Mouse (Mus musculus) CH12.LX (cell line): ENCODE data around the gene Smarca2. TPM values are rescaled to one million over a fixed set of nuclear protein-coding genes. Genes with fewer than 3 reads are reported as not detected.
A peak's percentile ranks its signal among the peaks of the same experiment; 100 is the strongest.

Source experiments
- DNase-seq: peaks from one replicate; pipeline ENCODE4 v3.0.0-alpha.2; 2013; ENCODE audit errors: extremely low read depth
- H3K27ac ChIP-seq: 2 replicates; pipeline ENCODE4 v1.5.1; 2012; ENCODE audit warnings: low read depth, mild to moderate bottlenecking, control low read depth, moderate library complexity; ENCODE audit not compliant: insufficient read depth
- H3K27me3 ChIP-seq: replicated peaks from 2 replicates; pipeline ENCODE3; 2012; ENCODE audit warnings: inconsistent platforms
- H3K36me3 ChIP-seq, 2 experiments: replicated peaks in 1 of 2; 2 replicates each; pipeline versions ENCODE3 to v1.6.1; 2012; ENCODE audit warnings: inconsistent platforms in 1 of 2, low read length in 1 of 2, mild to moderate bottlenecking in 1 of 2, mixed read lengths in 1 of 2, moderate library complexity in 1 of 2; ENCODE audit not compliant: control insufficient read depth in 1 of 2, insufficient read depth in 1 of 2
- H3K4me1 ChIP-seq, 2 experiments: 2 replicates each; pipeline ENCODE4 v1.6.1; 2012; ENCODE audit warnings: inconsistent platforms in 1 of 2, moderate library complexity in 1 of 2; ENCODE audit not compliant: insufficient read depth in 2 of 2, control insufficient read depth in 1 of 2
- H3K4me2 ChIP-seq: 2 replicates; pipeline ENCODE4 v1.6.1; 2012; ENCODE audit warnings: low read depth, mild to moderate bottlenecking, control low read depth; ENCODE audit not compliant: poor library complexity, insufficient read depth, severe bottlenecking
- H3K4me3 ChIP-seq, 3 experiments: fragments of 150-350 bp in 1 of 3; sonication (generic) in 1 of 3; replicated peaks in 1 of 3; 2 replicates each; pipeline versions ENCODE3 to v1.5.1; 2011 to 2012; ENCODE audit warnings: low read depth in 2 of 3, low read length in 2 of 3, mild to moderate bottlenecking in 2 of 3, moderate library complexity in 2 of 3, control low read depth in 1 of 3, improper control_type of control experiment in 1 of 3, inconsistent platforms in 1 of 3, mixed read lengths in 1 of 3; ENCODE audit not compliant: poor library complexity in 1 of 3
- H3K79me2 ChIP-seq: replicated peaks from 2 replicates; pipeline ENCODE4 v1.6.1; 2012; ENCODE audit warnings: mild to moderate bottlenecking, moderate library complexity; ENCODE audit not compliant: control insufficient read depth, poor library complexity, insufficient read depth, severe bottlenecking; ENCODE audit errors: extremely low read depth
- H3K9ac ChIP-seq: 2 replicates; pipeline ENCODE4 v1.6.1; 2012; ENCODE audit warnings: low read depth, mild to moderate bottlenecking, control low read depth, moderate library complexity; ENCODE audit not compliant: insufficient read depth
- H3K9me3 ChIP-seq: replicated peaks from 2 replicates; pipeline ENCODE3; 2012; ENCODE audit warnings: low read length, inconsistent platforms, mixed read lengths
- CTCF ChIP-seq, 2 experiments: IDR thresholded peaks in 1 of 2; conservative IDR thresholded peaks in 1 of 2; 2 replicates each; pipeline ENCODE4 v1.5.1; 2011 to 2012; ENCODE audit warnings: low read depth in 2 of 2, low read length in 2 of 2, improper control_type of control experiment in 1 of 2, inconsistent platforms in 1 of 2, mild to moderate bottlenecking in 1 of 2, moderate library complexity in 1 of 2
- ELF1 ChIP-seq: IDR thresholded peaks from 2 replicates; pipeline ENCODE4 v1.6.1; 2014; ENCODE audit warnings: low read depth, mild to moderate bottlenecking, inconsistent platforms, low read length, improper control_type of control experiment
- EP300 ChIP-seq: IDR thresholded peaks from 2 replicates; pipeline ENCODE4 v1.6.1; 2011; ENCODE audit warnings: low read length, improper control_type of control experiment
- ETS1 ChIP-seq: conservative IDR thresholded peaks from 2 replicates; pipeline ENCODE4 v1.6.1; 2012; ENCODE audit warnings: low read depth, mild to moderate bottlenecking, inconsistent platforms, low read length, improper control_type of control experiment, moderate library complexity
- HCFC1 ChIP-seq: IDR thresholded peaks from 2 replicates; pipeline ENCODE4 v1.6.1; 2012; ENCODE audit warnings: low read depth, mild to moderate bottlenecking, inconsistent platforms, low read length, improper control_type of control experiment
- IRF4 ChIP-seq: IDR thresholded peaks from 2 replicates; pipeline ENCODE4 v1.6.1; 2014; ENCODE audit warnings: low read depth, mild to moderate bottlenecking, inconsistent platforms, low read length, improper control_type of control experiment
- JUN ChIP-seq: IDR thresholded peaks from 2 replicates; pipeline ENCODE4 v1.6.1; 2011; ENCODE audit warnings: low read depth, mild to moderate bottlenecking, low read length, improper control_type of control experiment, moderate library complexity; ENCODE audit not compliant: insufficient read depth
- JUND ChIP-seq: conservative IDR thresholded peaks from 2 replicates; pipeline ENCODE4 v1.6.1; 2011; ENCODE audit warnings: low read depth, low read length, improper control_type of control experiment
- KAT2A ChIP-seq: IDR thresholded peaks from 2 replicates; pipeline ENCODE4 v1.6.1; 2012; ENCODE audit warnings: low read length, improper control_type of control experiment, inconsistent platforms; ENCODE audit not compliant: insufficient replicate concordance
- MAX ChIP-seq: IDR thresholded peaks from 2 replicates; pipeline ENCODE4 v1.6.1; 2011; ENCODE audit warnings: low read length, improper control_type of control experiment
- MEF2A ChIP-seq: IDR thresholded peaks from 2 replicates; pipeline ENCODE4 v1.6.1; 2014; ENCODE audit warnings: low read depth, mild to moderate bottlenecking, inconsistent platforms, low read length, improper control_type of control experiment, borderline replicate concordance
- MXI1 ChIP-seq: IDR thresholded peaks from 2 replicates; pipeline ENCODE4 v1.6.1; 2011; ENCODE audit warnings: mild to moderate bottlenecking, low read depth, low read length, improper control_type of control experiment
- RAD21 ChIP-seq: IDR thresholded peaks from 2 replicates; pipeline ENCODE4 v1.6.1; 2011; ENCODE audit warnings: low read depth, mild to moderate bottlenecking, low read length, improper control_type of control experiment, moderate library complexity
- RCOR1 ChIP-seq: conservative IDR thresholded peaks from 2 replicates; pipeline ENCODE4 v1.6.1; 2012; ENCODE audit warnings: low read depth, mild to moderate bottlenecking, inconsistent platforms, low read length, improper control_type of control experiment
- TBP ChIP-seq: conservative IDR thresholded peaks from 2 replicates; pipeline ENCODE4 v1.6.1; 2011; ENCODE audit warnings: low read depth, low read length, improper control_type of control experiment
- TCF12 ChIP-seq: IDR thresholded peaks from 2 replicates; pipeline ENCODE4 v1.6.1; 2014; ENCODE audit warnings: low read depth, mild to moderate bottlenecking, inconsistent platforms, low read length, improper control_type of control experiment
- USF1 ChIP-seq: IDR thresholded peaks from 2 replicates; pipeline ENCODE4 v1.6.1; 2014; ENCODE audit warnings: low read depth, mild to moderate bottlenecking, inconsistent platforms, low read length, improper control_type of control experiment
- USF2 ChIP-seq: conservative IDR thresholded peaks from 2 replicates; pipeline ENCODE4 v1.6.1; 2011; ENCODE audit warnings: low read depth, low read length, improper control_type of control experiment
- ZKSCAN1 ChIP-seq: IDR thresholded peaks from 2 replicates; pipeline ENCODE4 v1.6.1; 2012; ENCODE audit warnings: low read depth, inconsistent platforms, low read length, improper control_type of control experiment, borderline replicate concordance
- ZNF384 ChIP-seq: IDR thresholded peaks from 2 replicates; pipeline ENCODE4 v1.6.1; 2012; ENCODE audit warnings: low read depth, low read length, improper control_type of control experiment, inconsistent platforms
- dilution Hi-C: fragments of 300-500 bp; cut with MboI; formaldehyde crosslinking; loops from 2 replicates; pipeline ENCODE4 v1.14.3; 2020; ENCODE audit warnings: low sequenced_read_pairs; ENCODE audit not compliant: extremely low pct_unique_long_range_greater_than_20kb, extremely low pct_ligation_motif_present
- in situ Hi-C: fragments of 300-500 bp; cut with MboI; formaldehyde crosslinking; loops from 3 replicates; pipeline ENCODE4 v1.14.3; 2019; ENCODE audit warnings: low sequenced_read_pairs, low pct_ligation_motif_present, low pct_unique_long_range_greater_than_20kb, mixed read lengths
- polyA plus RNA-seq: library from polyadenylated mRNA; unstranded; fragments of >175 nt; gene quantifications from 2 replicates; pipeline ENCODE4 v1.2.1, GENCODE M21; 2012; ENCODE audit warnings: low read depth; ENCODE audit not compliant: insufficient read length
- total RNA-seq, 2 experiments: library from RNA; depleted of rRNA; stranded (reverse); fragments of 300-350 nt in 1 of 2; fragments of >200 nt in 1 of 2; gene quantifications; 2 replicates each; pipeline ENCODE4 v1.2.3; 2012 to 2014

Smarca2 gene
- total and polyA plus RNA-seq, 3 experiments = 19.4 to 47.1 (median 21.8) TPM

- Histone ChIP-seq H3K27ac (no peak overlapping the region), H3K27me3 (no peaks in the 10 kb centered on the region), H3K79me2 (no peaks in the 10 kb centered on the region), H3K36me3 (peaks cover 42 to 87% of the 10 kb centered on the region in 2 experiments), H3K9ac (no peak overlapping the region), H3K4me1 (peaks cover 0 to 27% of the 10 kb centered on the region in 2 experiments; a peak in 2 of 4 replicates)
- dilution Hi-C loops = no loop called here
- in situ Hi-C loops = no loop called here
- no peak for DNase-seq
- TF ChIP-seq ZNF384 = no peak
- TF ChIP-seq CTCF (conservative IDR thresholded peaks at IDR 0.05 in 1 of 2, IDR thresholded peaks at IDR 0.05 in 1 of 2; ENCODE audit: low read depth in 2 of 2, low read length in 2 of 2) = no peak
- TF ChIP-seq ETS1 = no peak
- no peak for TF ChIP-seq MAX
- TF ChIP-seq, all 38 proteins: peak for 0
- no peak overlapping the region for H3K4me3 ChIP-seq
- H3K9me3 ChIP-seq = no peaks in the 10 kb centered on the region
- H3K4me2 ChIP-seq = no peak overlapping the region
These were observed 171.5 kb downstream of the Smarca2 start for GRCm38 (mm10) chr19:26776066-26777025.

- Histone ChIP-seq H3K4me1 (peaks cover 0 to 28% of the 10 kb centered on the region in 2 experiments; a peak in 2 of 4 replicates), H3K4me3 (no peak overlapping the region), H3K9ac (no peak overlapping the region), H3K9me3 (no peaks in the 10 kb centered on the region), H3K79me2 (no peaks in the 10 kb centered on the region), H3K4me2 (no peak overlapping the region), H3K27me3 (no peaks in the 10 kb centered on the region), H3K36me3 (peaks cover 26 to 70% of the 10 kb centered on the region in 2 experiments), H3K27ac (no peak overlapping the region)
- TF ChIP-seq IRF4 = no peak
- no peak for TF ChIP-seq TBP
- TF ChIP-seq HCFC1 = no peak
- TF ChIP-seq JUND = no peak
- no peak for TF ChIP-seq JUN
- TF ChIP-seq MXI1 = no peak
- no peak for TF ChIP-seq ZKSCAN1
- TF ChIP-seq USF1 = no peak
- in situ Hi-C loops (no loop called here), dilution Hi-C loops (no loop called here)
- DNase-seq = no peak
These were observed 173.3 kb downstream of the Smarca2 start for GRCm38 (mm10) chr19:26778199-26778598.

- no peaks in the 10 kb centered on the region for H3K9me3 ChIP-seq
- TF ChIP-seq KAT2A (no peak), ELF1 (no peak), RCOR1 (no peak), USF2 (no peak), EP300 (no peak), TCF12 (no peak), RAD21 (no peak), MEF2A (no peak), TBP (no peak)
- TF ChIP-seq, all 38 proteins: peak for 0
- Histone ChIP-seq H3K4me2 (no peak overlapping the region), H3K4me1 (peaks cover 0 to 28% of the 10 kb centered on the region in 2 experiments; a peak in 2 of 4 replicates), H3K4me3 (no peak overlapping the region), H3K9ac (no peak overlapping the region), H3K36me3 (peaks cover 9 to 47% of the 10 kb centered on the region in 2 experiments), H3K79me2 (no peaks in the 10 kb centered on the region), H3K27me3 (no peaks in the 10 kb centered on the region), H3K27ac (no peak overlapping the region)
- in situ Hi-C loops (no loop called here), dilution Hi-C loops (no loop called here)
- peak; percentile 21 for DNase-seq
These were observed 176.4 kb downstream of the Smarca2 start for GRCm38 (mm10) chr19:26781209-26781608.
